Mouse (Mus musculus): ENCODE measurements at regions not wholly inside any gene's neighbourhood (a gene's known extent, or its start where the extent isn't known, plus 50 kb on each side); places are given as distances from the start of the nearest gene placed in this dataset.

DNA sequence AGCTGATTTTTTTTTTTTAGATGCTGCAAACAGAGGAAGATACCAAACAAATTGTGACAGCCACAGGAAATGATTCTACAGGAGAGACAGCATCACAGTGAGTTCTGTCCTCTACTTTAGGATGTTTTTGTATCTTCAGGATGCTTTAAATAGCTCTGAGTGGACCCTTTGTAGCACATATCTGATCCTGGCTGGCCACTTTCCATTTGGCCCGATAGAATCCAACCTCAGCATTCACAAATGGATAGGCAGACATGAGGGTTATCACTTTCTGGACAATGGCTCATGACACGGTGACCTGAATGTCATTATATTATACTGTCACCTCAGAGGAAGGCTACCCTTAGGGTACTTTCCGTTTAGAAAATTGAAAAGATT is 379.3 kb downstream of the Gm10295 start:
- ATAC-seq (replicated peaks; ENCODE audit: low FRiP score, low TSS enrichment, poor library complexity, severe bottlenecking): no peak

DNA sequence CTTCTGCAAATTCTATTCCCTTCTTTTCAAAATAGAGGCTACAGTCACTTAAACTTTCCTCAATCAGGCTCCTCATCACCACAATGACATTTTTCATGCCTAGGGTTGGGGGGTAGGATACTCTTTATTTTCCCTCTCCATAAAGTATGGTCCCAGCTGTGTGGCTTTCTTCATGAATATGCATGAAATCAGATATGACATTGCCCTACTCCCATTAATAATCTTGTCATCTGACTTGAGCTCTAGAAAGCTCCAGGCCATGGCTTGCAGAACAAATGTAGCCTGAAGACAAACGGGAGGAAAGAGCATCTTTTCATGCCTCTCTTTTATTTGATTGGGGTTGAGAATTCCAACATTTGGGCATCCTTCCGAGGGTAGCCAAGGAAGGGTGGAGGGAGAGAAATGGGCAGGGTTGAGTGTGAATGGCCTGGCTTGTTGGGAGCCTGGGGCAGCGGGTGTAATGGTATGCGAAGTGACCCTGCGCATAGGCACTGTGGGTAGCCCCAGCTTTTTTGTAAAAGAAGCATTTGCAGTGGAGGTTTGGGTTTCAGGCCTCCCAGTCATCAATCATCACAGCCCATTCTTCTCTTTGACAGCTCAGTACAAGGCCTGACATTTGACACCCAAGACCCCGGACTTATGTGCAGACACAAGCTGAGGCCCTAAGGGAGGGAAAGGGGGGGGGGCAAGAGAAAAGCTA is 379.8 kb downstream of the Gm10295 start:
- no peak for ATAC-seq (replicated peaks; ENCODE audit: low FRiP score, low TSS enrichment, poor library complexity, severe bottlenecking)

DNA sequence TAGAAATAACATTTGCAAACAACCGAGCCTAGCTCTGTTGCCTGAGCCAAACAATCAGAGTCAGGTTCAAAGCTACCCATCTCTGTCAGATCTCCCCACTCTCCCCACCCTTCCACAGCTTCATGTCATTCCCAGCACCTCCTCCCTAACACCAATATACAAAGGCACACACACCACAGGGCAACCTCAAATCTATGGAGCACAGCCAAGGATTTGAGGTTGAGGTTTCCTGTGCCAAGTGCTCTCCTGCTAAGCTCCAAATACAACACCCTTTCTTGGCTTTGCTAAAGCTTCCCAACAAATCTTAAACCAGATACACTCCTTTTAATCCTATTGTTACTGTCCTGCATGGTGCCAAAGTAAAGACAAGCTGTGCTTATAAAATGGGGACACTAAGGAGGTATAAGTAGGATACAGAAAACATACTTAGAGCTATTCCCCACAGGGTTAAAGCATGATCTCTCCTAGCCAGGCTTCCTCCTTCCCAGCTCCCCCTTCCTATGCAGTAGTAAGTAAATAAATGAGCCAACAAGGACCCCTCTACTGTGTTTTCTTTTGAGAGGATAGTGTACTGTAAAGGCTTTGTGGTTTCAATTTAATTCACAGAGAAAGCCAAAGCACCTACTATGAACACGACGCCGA is 398.8 kb downstream of the Gm10295 start:
- no peak for ATAC-seq (replicated peaks; ENCODE audit: low FRiP score, low TSS enrichment, poor library complexity, severe bottlenecking)

DNA sequence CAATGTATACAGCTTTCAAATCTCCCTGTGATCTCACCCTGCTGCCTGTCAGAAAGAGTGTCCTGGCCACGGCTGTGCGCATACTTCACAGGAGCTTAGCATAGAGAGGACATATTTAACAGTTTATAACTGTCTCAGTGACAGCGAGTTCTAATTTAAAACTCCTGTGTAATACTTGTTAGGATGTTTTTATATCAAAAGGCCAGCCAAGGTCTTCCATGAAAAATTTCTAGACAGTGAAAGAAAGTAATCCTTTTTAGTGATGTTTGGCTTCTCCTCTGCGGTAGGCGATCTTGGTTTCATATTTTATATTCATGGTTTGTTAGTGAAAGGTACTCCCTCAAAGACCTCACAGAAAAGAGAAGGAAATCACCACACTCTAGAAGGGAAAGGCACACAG is 403.0 kb downstream of the Gm10295 start:
- ATAC-seq (replicated peaks; ENCODE audit: low FRiP score, low TSS enrichment, poor library complexity, severe bottlenecking): no peak

DNA sequence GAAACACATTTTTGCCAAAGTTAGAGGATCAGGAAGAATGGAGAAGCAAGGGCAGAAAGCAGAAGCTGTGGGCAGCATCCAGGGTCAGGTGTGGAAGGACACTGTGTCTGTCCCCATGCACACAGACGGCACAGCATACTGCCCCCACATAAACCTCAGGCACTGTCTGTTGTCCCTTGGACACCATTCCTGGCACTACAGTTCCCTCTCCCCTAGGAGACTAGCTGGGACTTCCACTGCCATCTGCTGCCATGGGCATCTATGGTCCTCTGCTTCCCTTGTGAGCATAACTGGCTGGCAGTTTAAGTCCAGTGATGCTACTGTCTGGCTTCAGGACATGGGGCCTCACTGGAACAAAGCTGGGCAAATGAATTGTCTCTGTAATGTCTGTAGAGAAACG is 405.0 kb downstream of the Gm10295 start:
- no peak for ATAC-seq (replicated peaks; ENCODE audit: low FRiP score, low TSS enrichment, poor library complexity, severe bottlenecking)

DNA sequence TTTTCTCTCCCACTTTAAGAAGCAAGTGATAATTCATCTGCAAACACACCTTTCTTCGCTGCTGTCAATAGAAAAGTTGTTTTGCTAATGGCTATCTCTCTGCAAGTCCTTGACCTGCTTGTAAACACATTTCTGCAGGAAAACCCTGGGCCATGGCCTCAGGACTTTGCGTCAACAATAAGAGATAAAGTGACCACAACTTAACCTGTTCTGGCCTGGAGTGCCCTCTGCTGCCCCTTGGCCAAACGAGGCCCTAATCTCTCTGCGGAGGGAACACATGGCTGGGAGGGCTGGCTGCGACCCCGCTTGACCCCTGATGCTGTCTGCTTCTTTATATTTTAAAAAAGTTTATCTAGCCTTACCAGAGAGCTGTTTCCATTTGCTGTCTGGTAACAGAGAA is 420.4 kb downstream of the Gm10295 start:
- ATAC-seq (replicated peaks; ENCODE audit: low FRiP score, low TSS enrichment, poor library complexity, severe bottlenecking): no peak

DNA sequence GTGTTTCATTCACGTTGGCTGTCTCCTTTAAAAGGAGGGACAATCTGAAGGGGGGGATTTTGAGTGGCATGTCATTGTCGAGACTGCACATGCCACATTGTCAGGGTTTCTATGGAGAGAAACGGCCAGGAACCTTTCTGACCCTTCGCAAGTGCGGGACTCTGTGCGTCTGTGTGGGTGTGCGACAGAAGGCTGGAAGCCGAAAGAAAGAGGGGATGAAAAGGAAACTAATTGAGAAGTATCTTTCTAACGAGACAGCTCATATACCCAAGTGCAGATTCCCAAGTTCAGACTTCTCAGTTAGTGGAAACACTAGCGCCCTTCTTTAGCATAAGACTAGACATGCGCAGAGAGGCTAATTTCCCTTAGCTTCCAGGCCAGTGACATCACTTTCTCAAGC is 421.4 kb downstream of the Gm10295 start:
- ATAC-seq (replicated peaks; ENCODE audit: low FRiP score, low TSS enrichment, poor library complexity, severe bottlenecking): no peak

DNA sequence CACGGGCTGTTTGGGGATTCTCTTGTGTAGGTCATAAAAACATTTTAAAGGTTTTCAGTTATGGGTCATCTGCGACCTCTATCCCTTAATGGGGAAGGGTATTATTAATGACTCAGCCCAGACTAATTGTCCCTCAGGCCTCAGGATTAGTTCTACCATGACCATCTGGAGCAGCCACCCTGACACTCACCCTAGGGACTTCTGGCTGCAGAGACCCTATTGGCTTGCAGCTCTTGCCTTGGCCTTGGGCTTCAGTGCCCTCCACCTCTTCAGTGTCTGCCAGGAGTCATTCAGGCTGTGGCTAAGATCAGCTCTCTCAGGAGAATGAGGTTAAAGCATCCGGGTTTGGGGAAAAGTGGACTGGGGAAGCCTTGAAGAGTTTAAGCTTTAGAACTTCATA is 423.3 kb downstream of the Gm10295 start:
- no peak for ATAC-seq (replicated peaks; ENCODE audit: low FRiP score, low TSS enrichment, poor library complexity, severe bottlenecking)

DNA sequence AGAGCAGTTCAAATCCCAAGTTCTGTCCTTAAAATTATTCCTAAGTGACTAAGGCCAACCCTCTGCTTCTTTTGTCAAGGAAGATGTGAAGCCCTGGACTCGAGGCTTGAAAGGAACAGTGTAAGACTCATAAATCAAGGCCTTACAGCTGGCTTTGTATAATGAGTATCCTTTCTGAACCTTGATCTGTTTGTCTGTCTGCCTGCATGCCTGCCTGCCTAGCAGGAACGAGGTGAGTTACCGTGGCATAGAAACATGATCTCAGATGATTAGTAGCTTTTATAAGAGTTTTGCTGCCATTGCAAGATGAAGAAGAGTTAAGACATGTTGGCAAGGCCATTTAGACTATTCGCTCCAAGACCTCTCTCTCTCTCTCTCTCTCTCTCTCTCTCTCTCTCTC is 434.3 kb downstream of the Gm10295 start:
- ATAC-seq (replicated peaks; ENCODE audit: low FRiP score, low TSS enrichment, poor library complexity, severe bottlenecking): no peak

DNA sequence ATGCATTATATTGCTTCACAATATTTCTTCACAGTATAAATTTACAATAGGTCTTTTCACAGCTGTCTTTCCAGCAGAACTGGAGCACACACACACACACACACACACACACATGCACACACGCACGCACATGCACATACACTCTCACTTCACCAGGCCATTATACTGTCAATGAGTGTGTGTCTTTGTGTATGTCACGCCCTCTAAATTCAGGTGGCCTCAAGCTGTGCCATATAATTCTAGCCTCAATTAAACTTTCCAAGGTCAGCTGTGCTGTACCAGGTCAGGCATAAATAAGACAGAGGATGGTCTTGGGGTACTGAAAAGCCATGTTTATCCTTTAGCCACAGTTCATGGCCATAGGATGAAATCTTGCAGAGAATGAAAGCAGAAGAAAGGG is 442.4 kb downstream of the Gm10295 start:
- no peak for ATAC-seq (replicated peaks; ENCODE audit: low FRiP score, low TSS enrichment, poor library complexity, severe bottlenecking)

DNA sequence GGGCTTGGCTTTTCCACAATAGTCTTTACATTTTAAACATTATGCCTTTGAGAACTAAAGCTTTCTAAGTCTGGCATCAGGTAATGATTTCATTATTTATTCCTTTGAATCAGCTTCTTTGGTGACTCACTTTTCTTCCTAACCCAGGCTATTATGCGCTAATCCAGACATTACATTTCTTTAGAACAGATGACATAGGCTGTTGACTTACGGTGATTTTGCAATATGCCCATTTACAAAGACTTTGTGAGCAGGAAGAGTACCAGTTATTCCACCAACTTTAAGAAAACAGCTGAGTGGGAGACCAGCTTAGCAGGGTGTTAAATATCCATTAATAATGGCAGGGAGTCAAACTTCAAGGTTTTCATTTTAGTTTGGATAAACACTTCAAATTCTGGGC is 459.6 kb downstream of the Gm10295 start:
- ATAC-seq (replicated peaks; ENCODE audit: low FRiP score, low TSS enrichment, poor library complexity, severe bottlenecking): no peak

DNA sequence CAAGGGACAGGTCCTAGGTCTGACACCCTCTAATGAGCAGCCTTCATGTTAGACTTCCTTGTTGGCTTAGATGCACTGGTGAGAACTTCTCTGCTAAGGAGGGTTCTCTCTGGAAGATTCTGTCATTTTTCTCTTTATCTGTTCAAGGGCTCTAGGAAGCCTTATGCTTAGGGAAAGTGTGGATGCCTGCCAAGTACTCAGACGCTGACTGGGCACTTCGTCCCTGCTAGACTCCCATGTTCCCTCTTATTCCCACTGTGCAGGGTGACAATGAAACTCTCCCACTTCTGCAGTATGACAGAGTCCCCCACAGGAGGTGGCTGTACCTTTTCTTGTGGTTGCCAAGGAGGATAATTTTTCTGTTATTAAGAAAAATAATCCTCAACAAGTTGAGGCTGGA is 470.8 kb downstream of the Gm10295 start:
- ATAC-seq (replicated peaks; ENCODE audit: low FRiP score, low TSS enrichment, poor library complexity, severe bottlenecking): no peak

DNA sequence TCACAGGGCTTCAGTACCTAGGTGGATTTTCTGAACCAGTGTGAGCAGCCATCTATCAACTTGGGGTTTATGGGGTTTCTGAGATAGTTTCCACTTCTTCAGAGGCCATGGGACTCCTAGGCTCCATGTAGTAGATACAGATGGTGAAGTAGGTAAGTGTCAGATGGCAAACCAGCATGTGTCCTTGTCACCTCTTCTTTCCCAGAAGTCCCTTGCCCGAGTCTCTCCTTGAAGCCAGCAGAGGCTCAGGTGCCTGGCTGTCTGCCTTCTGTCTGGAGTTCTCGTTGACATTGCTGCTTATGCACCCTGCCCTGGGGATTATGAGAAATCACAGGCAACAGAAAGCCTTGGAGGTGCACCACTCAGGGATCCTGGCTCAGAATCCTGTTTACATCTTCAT is 476.9 kb downstream of the Gm10295 start:
- ATAC-seq (replicated peaks; ENCODE audit: low FRiP score, low TSS enrichment, poor library complexity, severe bottlenecking): no peak

DNA sequence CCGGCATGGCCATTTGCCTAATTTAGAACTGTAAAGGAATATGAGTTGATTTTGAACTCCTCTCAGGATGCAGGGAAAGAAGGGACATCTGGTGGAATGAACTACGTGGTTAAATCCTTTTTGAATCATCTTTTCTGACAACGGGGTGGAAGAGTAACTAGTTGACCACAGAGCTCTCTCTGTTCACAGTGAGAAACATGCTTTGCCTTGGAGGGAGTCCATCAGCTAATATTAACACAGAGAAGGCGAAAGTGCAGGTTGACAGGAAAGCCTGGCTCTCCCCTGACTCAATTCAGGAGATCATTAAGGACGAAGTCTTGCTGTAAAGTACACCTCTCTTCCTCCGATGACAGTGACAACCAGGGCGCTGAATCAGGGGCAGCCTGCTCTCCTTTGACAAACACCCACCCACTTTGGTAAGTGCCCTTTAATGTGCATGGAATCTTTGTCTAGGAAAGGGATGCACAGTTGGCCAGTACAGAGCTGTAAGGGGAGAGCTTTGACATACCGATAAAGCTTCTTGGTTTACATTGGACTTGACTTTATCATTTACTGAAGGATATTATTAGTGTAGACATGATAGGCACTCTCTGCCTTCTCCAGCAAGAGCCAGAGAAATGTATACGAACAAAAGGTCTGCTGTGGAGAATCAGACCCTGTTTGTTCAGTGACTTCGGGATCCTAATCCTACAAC is 480.3 kb downstream of the Gm10295 start:
- no peak for ATAC-seq (replicated peaks; ENCODE audit: low FRiP score, low TSS enrichment, poor library complexity, severe bottlenecking)

DNA sequence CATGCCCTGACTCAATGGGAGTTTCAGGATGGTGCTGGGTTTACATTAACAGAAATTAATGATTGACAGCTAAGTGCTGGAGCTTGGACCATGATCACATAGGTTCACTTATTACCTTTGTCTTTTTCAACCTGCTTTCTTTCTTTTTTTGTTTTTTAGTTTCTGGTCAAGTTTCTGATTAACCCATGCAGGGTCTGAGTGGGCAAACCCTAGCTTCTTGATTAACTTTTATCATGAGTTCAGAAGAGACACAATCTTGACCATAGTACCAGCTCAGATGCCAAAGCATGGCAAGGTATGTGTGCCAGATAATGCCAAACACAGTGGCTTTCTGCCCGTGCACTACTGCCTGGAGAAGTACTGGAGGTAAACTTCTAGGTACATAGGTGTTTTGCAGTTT is 482.2 kb downstream of the Gm10295 start:
- ATAC-seq (replicated peaks; ENCODE audit: low FRiP score, low TSS enrichment, poor library complexity, severe bottlenecking): no peak

DNA sequence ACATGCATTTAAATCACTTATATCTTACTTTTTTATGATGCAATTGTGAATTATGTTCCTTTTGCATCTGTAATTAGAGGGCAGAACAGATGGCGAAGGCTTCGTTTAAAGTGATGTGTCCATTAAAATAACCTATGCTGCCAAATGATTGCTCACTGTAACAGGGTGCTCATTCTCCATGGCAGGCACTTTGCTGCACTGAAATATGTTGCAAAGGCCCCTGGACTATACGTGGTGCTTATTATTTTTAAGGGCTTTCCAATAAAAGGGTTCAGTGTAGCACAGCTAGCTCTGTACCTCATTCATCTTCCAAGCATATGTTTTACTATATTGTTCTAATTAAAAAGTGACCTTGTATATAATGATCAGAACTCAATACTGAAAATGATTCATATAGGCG is 491.3 kb downstream of the Gm10295 start:
- ATAC-seq (replicated peaks; ENCODE audit: low FRiP score, low TSS enrichment, poor library complexity, severe bottlenecking): no peak

DNA sequence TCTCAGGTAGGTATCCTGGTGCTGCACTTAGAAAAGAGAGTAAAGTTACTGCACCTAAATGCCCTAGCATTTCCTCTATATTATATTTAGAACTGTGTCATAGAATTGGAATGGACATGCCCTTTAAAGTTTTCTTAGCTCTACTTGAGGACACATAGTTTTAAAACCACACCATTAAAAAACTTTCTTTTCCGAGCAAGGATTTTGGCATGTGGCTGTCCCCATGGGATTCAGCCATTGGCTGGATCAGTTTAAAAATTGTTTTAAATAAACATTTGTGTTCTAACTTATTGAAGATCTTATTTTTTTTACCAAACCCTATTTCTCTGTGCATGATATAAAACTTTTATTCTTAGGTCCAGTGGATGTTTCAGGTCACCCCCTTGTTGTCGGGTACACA is 484.2 kb upstream of the Nr2f2 start:
- ATAC-seq (replicated peaks; ENCODE audit: low FRiP score, low TSS enrichment, poor library complexity, severe bottlenecking): no peak

DNA sequence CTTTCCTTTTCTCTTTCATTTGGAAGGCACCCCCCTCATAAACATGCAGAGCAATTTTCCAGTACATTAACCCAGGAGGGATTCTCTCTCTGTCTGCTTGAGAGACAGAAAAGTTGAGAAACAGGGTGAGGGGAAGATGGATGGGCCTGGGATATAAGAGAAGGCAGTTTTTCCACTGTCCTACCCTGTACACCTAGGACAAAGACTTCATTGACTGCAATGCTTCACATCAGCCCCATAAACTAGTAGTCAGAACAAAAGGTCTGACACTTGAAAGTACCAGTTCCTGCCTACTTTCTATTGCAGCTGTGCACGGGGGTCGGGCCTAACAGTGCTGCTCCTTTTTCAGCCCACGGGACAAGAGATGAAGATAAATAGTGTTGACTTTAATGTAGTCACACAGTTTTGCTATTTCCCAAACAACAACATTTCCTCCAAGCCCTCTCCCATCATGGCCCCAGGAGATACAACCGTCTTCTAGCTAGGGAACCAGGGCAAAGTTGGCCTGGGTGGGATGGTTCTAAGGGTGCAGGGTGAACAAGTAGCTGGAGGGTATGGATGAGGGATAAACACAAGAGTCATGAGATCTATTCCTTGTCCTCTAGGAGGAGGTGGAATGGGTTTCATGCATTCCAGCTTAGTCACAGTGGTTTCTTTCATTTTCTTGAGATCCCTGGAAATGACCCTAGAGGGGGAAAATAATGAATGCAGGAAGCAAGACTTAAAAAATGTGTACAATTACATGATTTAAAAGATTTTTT is 481.7 kb upstream of the Nr2f2 start:
- no peak for ATAC-seq (replicated peaks; ENCODE audit: low FRiP score, low TSS enrichment, poor library complexity, severe bottlenecking)

DNA sequence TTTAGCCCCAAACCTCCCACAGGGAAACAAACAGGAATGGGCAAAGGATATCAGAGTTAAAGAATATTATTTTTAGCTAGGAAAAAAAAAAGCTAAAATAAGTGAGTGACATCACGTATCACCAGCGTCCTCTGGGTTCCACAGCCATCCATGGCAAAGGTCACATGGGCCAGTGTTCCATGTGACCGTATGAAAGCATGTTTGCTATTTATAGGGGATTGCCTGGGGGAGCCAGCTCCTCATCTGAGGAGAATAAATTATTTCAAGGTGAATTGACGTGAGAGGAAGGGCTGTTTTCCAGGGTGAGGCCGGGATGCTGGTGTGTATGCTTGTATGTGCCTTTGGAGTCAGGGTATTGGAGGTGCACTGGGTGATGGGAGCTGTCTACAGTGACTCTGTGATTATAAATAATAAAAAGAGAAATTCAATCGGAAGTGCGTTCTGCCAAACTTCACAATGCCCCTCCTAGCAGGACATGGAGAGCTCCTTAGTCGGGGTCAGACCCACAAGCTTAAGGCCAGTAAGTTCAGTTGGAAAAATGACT is 481.0 kb upstream of the Nr2f2 start:
- ATAC-seq (replicated peaks; ENCODE audit: low FRiP score, low TSS enrichment, poor library complexity, severe bottlenecking): no peak

DNA sequence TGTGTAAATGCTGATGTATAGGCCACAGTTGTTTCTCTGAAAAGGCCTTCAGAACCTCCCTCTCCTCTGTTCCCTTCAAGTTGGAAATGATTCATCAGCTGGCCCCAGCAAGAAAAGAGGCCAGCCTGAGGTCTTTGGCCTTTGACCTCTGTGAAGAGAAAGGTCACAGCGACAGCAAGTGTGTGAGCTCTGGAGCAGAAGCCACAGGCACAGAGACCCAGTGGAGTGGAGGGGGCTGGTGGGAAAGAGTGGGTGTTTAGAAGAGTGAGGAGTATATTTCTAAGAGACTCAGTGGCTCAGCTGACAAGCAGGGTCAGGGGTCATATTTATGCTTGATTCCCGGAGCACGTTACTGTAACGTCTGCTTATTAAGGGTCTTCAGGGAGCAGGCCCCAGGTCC is 479.5 kb upstream of the Nr2f2 start:
- no peak for ATAC-seq (replicated peaks; ENCODE audit: low FRiP score, low TSS enrichment, poor library complexity, severe bottlenecking)
